Comparison of ENCODE assay signal across 9 mouse cellular contexts in genomic region chr11:108426086-108426485, GRCm38 (mm10). TPM values are rescaled to one million over a fixed set of nuclear protein-coding genes. Genes with fewer than 3 reads are reported as not detected.
A peak's percentile ranks its signal among the peaks of the same experiment; 100 is the strongest.
DNase-seq lines count a peak whose midpoint lies in the region; ATAC-seq and TF ChIP-seq lines count a peak whose summit lies in the region.
"Had no signal": no experiment of that assay in that cellular context is flagged by ENCODE, and none has a peak within 500 bp of the region (broad histone marks: within the 10 kb centered on the region; RNA-seq: fewer than 3 reads in every experiment).

No protein-coding gene starts in this region.

- ATAC-seq in heart, embryonic 11.5 days (replicated peaks; ENCODE audit: insufficient number of reproducible peaks, low FRiP score, low TSS enrichment) = no peak
- no peak for ATAC-seq in neural tube, embryonic 11.5 days (ENCODE audit: insufficient read depth, low FRiP score, low TSS enrichment)
- ATAC-seq in limb, embryonic 15.5 days (ENCODE audit: insufficient number of reproducible peaks, low FRiP score, low TSS enrichment, low read depth) = no peak

- no peak for TF ChIP-seq CTCF in layer of hippocampus, adult 2 months (conservative IDR thresholded peaks at IDR 0.05)

- H3K27me3 ChIP-seq in heart, embryonic 11.5 days (ENCODE audit: control insufficient read depth, insufficient read depth, low read length) = no peaks in the 10 kb centered on the region
- no peaks in the 10 kb centered on the region for H3K27me3 ChIP-seq in neural tube, embryonic 11.5 days (ENCODE audit: control insufficient read depth, insufficient read depth, low read length)
- H3K27me3 ChIP-seq in limb, embryonic 15.5 days = 0 out of 2 replicates have a peak, but pooled peaks cover 7% of the 10 kb centered on the region

- H3K9ac ChIP-seq in heart, embryonic 11.5 days (ENCODE audit: low read depth, low read length) = no peak overlapping the region; the same call in 1 of the 2 replicates
- H3K9ac ChIP-seq in neural tube, embryonic 11.5 days (ENCODE audit: low read length) = no peak overlapping the region
- no peak overlapping the region for H3K9ac ChIP-seq in limb, embryonic 15.5 days

- no peaks in the 10 kb centered on the region for H3K9me3 ChIP-seq in heart, embryonic 11.5 days (replicated peaks; ENCODE audit: control insufficient read depth, low read length)
- H3K9me3 ChIP-seq in neural tube, embryonic 11.5 days (ENCODE audit: control insufficient read depth, low read length) = no peaks in the 10 kb centered on the region
- H3K9me3 ChIP-seq in limb, embryonic 15.5 days = no peaks in the 10 kb centered on the region

- H3K4me3 ChIP-seq in heart, embryonic 11.5 days (ENCODE audit: low read depth, low read length) = peak overlapping the region; percentile 75
- peak overlapping the region; percentile 50 for H3K4me3 ChIP-seq in neural tube, embryonic 11.5 days (ENCODE audit: low read depth, low read length)
- peak overlapping the region; percentile 74 for H3K4me3 ChIP-seq in limb, embryonic 15.5 days
- H3K4me3 ChIP-seq in layer of hippocampus, adult 2 months = no peak overlapping the region

- H3K27ac ChIP-seq in heart, embryonic 11.5 days (ENCODE audit: low read depth, low read length) = no peak overlapping the region
- no peak overlapping the region for H3K27ac ChIP-seq in neural tube, embryonic 11.5 days (ENCODE audit: low read depth, low read length)
- no peak overlapping the region for H3K27ac ChIP-seq in limb, embryonic 15.5 days
- H3K27ac ChIP-seq in layer of hippocampus, adult 2 months = no peak overlapping the region; the same call in 1 of the 2 replicates

- H3K36me3 ChIP-seq in heart, embryonic 11.5 days (ENCODE audit: control insufficient read depth, insufficient read depth, low read length) = no peaks in the 10 kb centered on the region
- H3K36me3 ChIP-seq in neural tube, embryonic 11.5 days (ENCODE audit: control insufficient read depth, insufficient read depth, low read length) = no peaks in the 10 kb centered on the region
- H3K36me3 ChIP-seq in limb, embryonic 15.5 days = no peaks in the 10 kb centered on the region

- no peaks in the 10 kb centered on the region; the same call in 1 of the 2 replicates for H3K4me1 ChIP-seq in heart, embryonic 11.5 days (ENCODE audit: control insufficient read depth, insufficient read depth, low read length)
- H3K4me1 ChIP-seq in neural tube, embryonic 11.5 days (ENCODE audit: control insufficient read depth, insufficient read depth, low read length) = peaks cover 5% of the 10 kb centered on the region; the same call in 1 of the 2 replicates
- peaks cover 16% of the 10 kb centered on the region for H3K4me1 ChIP-seq in limb, embryonic 15.5 days

- DNase-seq in heart, adult 8-10 months (ENCODE audit: low spot score) = no peak
- no peak for DNase-seq in neural tube, embryonic 11.5 days (ENCODE audit: low spot score)
- no peak for DNase-seq in neural tube, embryonic 10.5 days (ENCODE audit: extremely low spot score, low spot score)
- no peak for DNase-seq in layer of hippocampus, postnatal 14 days (ENCODE audit: low spot score in 2 of 2)
- no peak for DNase-seq in testis, postnatal 10 days (ENCODE audit: low spot score)
- DNase-seq in layer of hippocampus, adult 2 months (ENCODE audit: low spot score in 2 of 2) = no peak
- DNase-seq: right cerebral cortex, postnatal 25 days had no signal

- WGBS in heart, embryonic 11.5 days (ENCODE audit: insufficient replicate concordance) = 87% methylated on average over 3 of the region's 3 CpGs
- WGBS in neural tube, embryonic 11.5 days = 85% methylated on average over 3 of the region's 3 CpGs
- 85% methylated on average over 3 of the region's 3 CpGs for WGBS in limb, embryonic 15.5 days

- peak overlapping the region; percentile 88 for H3K4me2 ChIP-seq in heart, embryonic 11.5 days
- H3K4me2 ChIP-seq in neural tube, embryonic 11.5 days (ENCODE audit: low read depth) = peak overlapping the region; percentile 47; the same call in 1 of the 2 replicates
- H3K4me2 ChIP-seq in limb, embryonic 15.5 days = peak overlapping the region; percentile 74; the same call in 1 of the 2 replicates

RNA-seq across cellular contexts. Expression of gene Cep112, which starts 1.1 kb away (rescaled TPM):
- polyA plus RNA-seq in heart, embryonic 11.5 days (2014; fragmentation: Nextera tagmentation; extraction: Ambion mirVana) = 9.8 and 11.8 TPM in 2 replicates
- total RNA-seq in heart, adult 8-10 months (2022) = 10 to 100 TPM in 3 of 4 experiments, 1 to 10 TPM in 1; 9.3 to 12.4 (median 11.4) TPM
- polyA plus RNA-seq in neural tube, embryonic 11.5 days (2014; fragmentation: Nextera tagmentation; extraction: Ambion mirVana) = 9.0 and 10.0 TPM in 2 replicates
- polyA plus RNA-seq in limb, embryonic 15.5 days (2015; fragmentation: Nextera tagmentation; extraction: Ambion mirVana) = 15.0 TPM in 2 replicates
- total RNA-seq in layer of hippocampus, postnatal 14 days (2021) = 10 to 100 TPM; 10.7 to 14.2 TPM
- 10 to 100 TPM; 21.0 to 23.1 TPM for total RNA-seq in layer of hippocampus, adult 2 months (2021)
